Mouse (Mus musculus): ENCODE results near the gene Macf1.
"Not testable (repeated sequence)": the region's sequence is repeated elsewhere in the genome, so short reads cannot be mapped to it uniquely, and the experiment has no call there.

Gene Macf1

DNA sequence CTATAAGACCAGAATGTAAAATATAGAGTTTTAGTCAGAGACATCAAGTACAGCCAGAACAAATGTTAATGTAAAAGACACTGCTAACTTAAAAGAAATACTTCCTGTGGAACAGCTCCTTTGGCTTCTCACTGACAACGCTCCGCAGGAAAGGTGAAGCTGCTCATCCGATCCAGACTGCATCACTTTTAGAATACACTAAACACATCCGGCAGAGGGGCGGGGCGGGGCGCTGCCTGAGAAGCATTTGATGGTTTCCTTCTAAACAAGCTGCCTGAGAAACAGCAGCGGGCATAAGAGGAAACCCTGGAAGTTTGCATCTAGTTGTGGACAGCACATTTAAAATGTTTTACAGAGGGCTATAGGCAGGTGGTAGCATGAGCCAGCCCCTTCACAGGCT, 328.2 kb downstream of the Macf1 start:
- no peak for DNase-seq (ENCODE audit: low spot score in 2 of 2)

DNA sequence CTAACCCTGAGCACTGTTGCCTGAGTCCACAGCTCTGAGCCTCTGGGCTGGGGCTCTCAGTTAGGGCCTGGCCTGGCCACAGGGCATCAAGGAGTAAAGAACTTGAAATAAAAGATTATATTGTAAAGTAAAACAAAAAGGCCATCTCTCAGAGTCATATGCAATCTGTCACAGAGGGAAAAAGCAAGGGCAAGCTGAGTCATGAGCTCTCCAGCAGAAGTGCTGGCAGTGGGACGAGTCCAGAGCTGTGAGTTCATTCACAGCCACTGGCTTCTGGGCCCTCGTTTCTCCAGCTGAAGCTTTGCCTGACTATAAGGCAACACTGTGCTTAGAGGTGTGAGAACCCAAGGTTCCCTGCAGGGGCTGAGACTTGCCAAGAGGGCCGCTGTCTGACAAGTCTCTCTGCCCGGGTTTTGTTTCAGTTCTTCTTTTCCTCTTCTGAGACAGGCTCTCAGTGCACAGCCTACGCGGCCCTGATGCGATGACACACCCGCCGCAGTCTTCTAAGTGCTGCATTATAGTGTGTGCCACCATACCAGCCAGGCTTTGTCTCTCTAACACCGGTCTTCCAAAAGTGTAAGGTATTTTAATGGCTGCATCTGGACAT, 330.8 kb downstream of the Macf1 start:
- DNase-seq (ENCODE audit: low spot score in 2 of 2), result no peak

GRCm38 (mm10) chr4:123343471-123343789, 340.7 kb downstream of the Macf1 start:
- no peak for DNase-seq (ENCODE audit: low spot score in 2 of 2)

GRCm38 (mm10) chr4:123342642-123343470, 341.3 kb downstream of the Macf1 start, which contains the start of gene Bmp8a:
Gene Bmp8a (minus strand): TSS chr4:123343252.
- peak in 1 of 2 experiments; percentile 52 for DNase-seq (ENCODE audit: low spot score in 2 of 2)

GRCm38 (mm10) chr4:123342091-123342641, 342.0 kb downstream of the Macf1 start:
- DNase-seq (ENCODE audit: low spot score in 2 of 2), result no peak

GRCm38 (mm10) chr4:123340232-123340631, 343.9 kb downstream of the Macf1 start:
- DNase-seq (ENCODE audit: low spot score in 2 of 2), result no peak

- no peak for DNase-seq (ENCODE audit: low spot score in 2 of 2)
Observed at GRCm38 (mm10) chr4:123337693-123338092, 346.5 kb downstream of the Macf1 start.

- DNase-seq (ENCODE audit: low spot score in 2 of 2), result no peak
Observed at GRCm38 (mm10) chr4:123335796-123336585, 348.2 kb downstream of the Macf1 start.

DNA sequence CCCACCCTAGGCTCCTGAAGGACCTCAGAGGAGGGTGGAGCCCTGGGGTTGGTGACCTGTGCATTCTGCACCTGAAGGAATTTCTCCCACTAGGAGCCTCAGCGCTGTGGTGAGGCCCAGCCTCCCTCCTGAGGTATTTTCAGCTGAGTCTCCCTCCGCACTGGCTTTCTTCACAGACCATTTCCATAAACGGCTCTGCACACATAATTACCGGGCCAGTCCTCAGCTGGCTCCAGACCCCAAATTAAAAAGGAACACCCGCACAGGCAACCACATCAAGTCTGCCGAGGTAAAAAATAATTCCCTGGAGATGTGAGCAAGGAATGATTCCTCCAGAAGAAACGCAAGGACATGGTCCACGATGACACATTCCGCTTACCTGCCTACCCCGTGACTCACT, 348.9 kb downstream of the Macf1 start:
- DNase-seq (ENCODE audit: low spot score in 2 of 2), result not testable (repeated sequence)

DNA sequence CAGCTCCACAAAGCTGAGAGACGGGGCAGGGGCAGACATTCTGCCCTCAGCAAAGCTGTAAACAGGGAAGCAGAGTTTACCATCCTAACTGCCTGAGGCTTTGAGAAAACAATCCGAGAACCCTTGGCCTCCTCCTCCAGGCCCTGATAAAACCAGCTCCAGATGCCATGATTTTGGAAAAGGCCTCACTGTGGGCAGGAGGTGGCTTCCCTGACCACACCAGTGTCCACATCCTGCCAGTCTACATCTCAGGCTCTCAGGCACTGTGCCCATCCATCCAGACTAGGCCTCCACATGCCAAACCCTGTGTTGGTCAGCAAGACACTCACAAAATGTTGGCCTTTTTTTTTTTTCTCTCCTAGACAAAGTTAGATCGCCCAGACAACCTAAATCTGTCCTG, 350.0 kb downstream of the Macf1 start:
- no peak for DNase-seq (ENCODE audit: low spot score in 2 of 2)

DNA sequence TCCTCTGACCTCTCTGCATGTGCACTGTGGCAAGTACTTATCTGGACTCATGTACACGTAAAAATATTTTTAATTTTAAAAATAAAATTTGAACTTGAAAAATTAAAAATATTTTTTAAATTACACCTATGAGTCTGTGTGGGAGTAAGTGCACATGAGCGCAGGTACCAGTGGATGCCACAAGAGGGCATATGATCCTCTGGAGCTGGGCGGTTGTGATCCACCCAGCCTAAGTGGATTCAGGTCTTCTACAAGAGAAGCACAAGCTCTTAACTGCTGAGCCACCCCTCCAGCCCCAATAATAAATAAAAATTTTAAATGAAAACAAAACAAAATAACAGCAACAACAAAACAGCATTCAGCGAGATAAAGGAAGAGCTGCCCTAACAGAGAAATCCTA, 351.0 kb downstream of the Macf1 start:
- DNase-seq (ENCODE audit: low spot score in 2 of 2), result no peak

GRCm38 (mm10) chr4:123331961-123332360, 352.2 kb downstream of the Macf1 start:
- DNase-seq (ENCODE audit: low spot score in 2 of 2), result not testable (repeated sequence)

- DNase-seq (ENCODE audit: low spot score in 2 of 2), result no peak
Observed at GRCm38 (mm10) chr4:123331326-123331725, 352.8 kb downstream of the Macf1 start.

DNA sequence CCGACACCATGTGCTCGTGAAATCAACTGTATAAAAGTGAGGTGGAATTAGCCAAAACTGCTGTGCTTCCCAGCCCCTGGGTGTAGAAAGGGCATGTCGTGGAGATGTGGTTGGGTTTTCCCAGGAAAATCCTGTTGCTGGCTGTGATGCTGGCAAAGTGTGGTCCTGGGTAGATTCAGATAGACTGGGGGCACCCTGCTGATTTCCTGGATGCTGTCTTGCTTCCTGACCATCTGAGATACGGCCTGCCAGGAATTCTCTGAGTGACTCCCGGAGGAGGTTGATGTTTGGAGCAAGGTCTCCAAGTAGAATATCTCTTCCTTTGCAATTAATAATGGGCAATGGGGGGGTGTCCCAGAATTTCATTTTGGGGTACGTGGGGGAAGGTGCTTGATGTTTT, 355.2 kb downstream of the Macf1 start:
- DNase-seq (ENCODE audit: low spot score in 2 of 2), result no peak

GRCm38 (mm10) chr4:123327630-123328029, 356.5 kb downstream of the Macf1 start:
- DNase-seq (ENCODE audit: low spot score in 2 of 2), result no peak

DNA sequence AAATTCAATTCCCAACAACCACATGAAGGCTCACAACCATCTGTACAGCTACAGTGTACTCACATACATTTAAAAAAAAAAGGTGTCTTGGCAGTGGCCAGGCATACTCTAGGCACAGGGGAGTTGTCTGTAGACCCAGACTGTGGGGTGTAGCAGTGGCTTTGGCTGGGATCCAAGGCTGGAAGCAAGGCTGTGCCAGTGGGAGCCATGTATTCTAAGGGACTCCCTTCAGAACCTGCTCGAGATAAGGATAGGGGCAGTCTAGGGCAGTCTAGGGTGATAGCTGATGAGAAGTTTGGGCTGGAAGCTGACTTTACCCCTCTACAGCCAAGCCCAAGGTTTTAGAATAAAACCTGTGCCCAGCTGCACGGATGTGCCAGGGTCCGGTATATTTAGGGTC, 358.1 kb downstream of the Macf1 start:
- DNase-seq (ENCODE audit: low spot score in 2 of 2), result no peak

- DNase-seq (ENCODE audit: low spot score in 2 of 2), result no peak
Observed at GRCm38 (mm10) chr4:123323534-123323933, 360.6 kb downstream of the Macf1 start, which contains the start of gene Oxct2a. Gene Oxct2a (minus strand): TSS chr4:123323634.

DNA sequence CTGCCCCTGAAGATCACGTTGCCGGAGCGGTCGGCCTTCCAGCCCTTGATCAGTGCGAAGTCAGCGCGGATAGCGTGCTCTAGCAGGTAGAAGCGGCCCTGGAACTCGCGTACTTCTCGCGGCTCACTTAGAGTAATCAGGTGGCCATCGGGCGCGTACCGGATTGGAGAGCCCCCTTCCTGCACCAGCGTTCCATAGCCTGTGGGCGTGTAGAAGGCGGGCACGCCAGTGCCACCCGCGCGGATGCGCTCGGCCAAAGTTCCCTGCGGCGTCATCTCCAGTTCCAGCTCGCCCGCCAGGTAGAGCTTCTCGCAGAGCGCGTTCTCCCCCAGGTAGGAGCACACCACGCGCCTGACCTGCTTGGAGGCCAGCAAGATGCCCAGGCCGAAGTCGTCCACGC, 361.2 kb downstream of the Macf1 start:
- DNase-seq (ENCODE audit: low spot score in 2 of 2), result not testable (repeated sequence)

GRCm38 (mm10) chr4:123314497-123314896, 369.7 kb downstream of the Macf1 start:
- no peak for DNase-seq (ENCODE audit: low spot score in 2 of 2)

DNA sequence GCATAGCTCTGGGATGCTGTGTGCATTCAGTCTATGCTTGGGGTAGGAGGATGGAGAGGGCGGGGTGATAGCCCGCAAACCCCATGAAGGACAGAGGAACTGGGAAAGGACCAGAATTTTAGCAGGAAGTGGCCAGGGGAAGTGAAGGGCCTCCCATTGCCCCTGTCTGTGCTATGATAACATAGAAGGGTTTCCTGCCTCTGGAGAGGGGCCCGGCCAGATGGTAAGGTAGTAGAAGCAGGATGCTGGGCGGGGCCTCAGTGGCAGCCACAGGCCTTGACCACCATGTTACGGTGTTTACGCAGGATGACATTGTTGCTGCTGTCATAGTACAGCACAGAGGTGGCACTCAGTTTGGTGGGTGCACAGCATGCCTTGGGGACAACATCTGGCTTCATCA, 371.1 kb downstream of the Macf1 start:
- no peak for DNase-seq (ENCODE audit: low spot score in 2 of 2)

DNA sequence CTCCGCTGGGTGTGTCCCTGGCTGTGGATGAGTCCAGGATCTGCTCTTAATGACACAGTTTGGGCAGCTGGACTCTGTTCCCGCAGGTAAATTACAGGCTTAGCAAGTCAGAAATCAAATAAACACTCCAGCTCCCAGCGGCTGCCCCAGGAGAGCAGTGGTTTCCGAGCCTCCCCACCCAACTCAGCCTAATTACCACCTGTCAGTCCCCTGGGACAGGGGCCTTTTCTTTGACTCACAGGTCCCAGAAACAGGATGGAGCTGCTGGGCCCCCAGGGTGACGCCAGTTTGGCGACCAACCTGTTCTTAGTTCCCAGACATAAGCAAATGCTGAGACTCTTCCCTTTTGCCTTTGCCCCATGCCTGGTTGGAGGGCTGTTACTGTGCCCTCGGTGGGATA, 372.3 kb downstream of the Macf1 start:
- DNase-seq (ENCODE audit: low spot score in 2 of 2), result no peak

DNA sequence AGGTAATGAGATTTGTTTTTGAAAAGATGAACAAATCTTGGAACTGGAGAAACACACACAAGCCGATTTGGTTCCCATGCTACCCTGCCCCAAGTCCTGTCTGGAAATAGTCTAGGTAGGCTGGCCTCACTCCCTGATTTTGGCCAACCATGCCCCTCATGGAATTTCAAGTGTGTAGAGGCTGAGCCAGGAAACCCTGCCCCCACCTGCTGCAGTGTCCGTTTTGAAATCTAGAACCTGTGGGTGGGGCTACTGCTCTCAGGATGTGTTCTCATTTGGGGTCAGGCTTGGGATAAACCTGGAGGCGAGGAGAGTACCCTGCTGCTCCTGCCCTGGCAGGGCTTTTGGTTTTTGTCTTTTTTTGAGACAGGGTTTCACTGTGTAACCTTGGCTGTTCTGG, 375.9 kb downstream of the Macf1 start:
- DNase-seq (ENCODE audit: low spot score in 2 of 2), result no peak

Measured in urinary bladder, postnatal 4 days (tissue).